Mouse (Mus musculus) limb, embryonic 12.5 days (tissue): ENCODE data around the gene Med6. TPM values are rescaled to one million over a fixed set of nuclear protein-coding genes. Genes with fewer than 3 reads are reported as not detected.

ENCODE experiments used
- ATAC-seq: fragments of 200-750 bp; cut with Nextera tagmentation; 2 replicates; pipeline ENCODE4 v1.8.0; 2017; ENCODE audit warnings: low read depth, moderate TSS enrichment; ENCODE audit not compliant: insufficient number of reproducible peaks, insufficient read depth, low FRiP score, low TSS enrichment
- H3K27ac ChIP-seq: fragments of 300-500 bp; sonication (generic); 2 replicates; pipeline ENCODE4 v1.5.1; 2016; ENCODE audit warnings: mild to moderate bottlenecking, moderate library complexity
- H3K27me3 ChIP-seq: fragments of 300-500 bp; sonication (generic); 2 replicates; pipeline ENCODE4 v1.6.1; 2016; ENCODE audit warnings: mild to moderate bottlenecking, moderate library complexity
- H3K36me3 ChIP-seq: fragments of 300-500 bp; sonication (generic); 2 replicates; pipeline ENCODE4 v1.6.1; 2016; ENCODE audit warnings: mild to moderate bottlenecking, moderate library complexity
- H3K4me1 ChIP-seq: fragments of 300-500 bp; sonication (generic); replicated peaks from 2 replicates; pipeline ENCODE4 v1.6.1; 2016
- H3K4me2 ChIP-seq: fragments of 300-500 bp; sonication (generic); 2 replicates; pipeline ENCODE4 v1.6.1; 2016; ENCODE audit warnings: mild to moderate bottlenecking, moderate library complexity
- H3K4me3 ChIP-seq: fragments of 300-500 bp; sonication (generic); replicated peaks from 2 replicates; pipeline ENCODE4 v1.5.1; 2016; ENCODE audit warnings: mild to moderate bottlenecking
- H3K9ac ChIP-seq: fragments of 300-500 bp; sonication (generic); replicated peaks from 2 replicates; pipeline ENCODE4 v1.6.1; 2016; ENCODE audit warnings: mild to moderate bottlenecking, moderate library complexity
- H3K9me3 ChIP-seq: fragments of 300-500 bp; sonication (generic); 2 replicates; pipeline ENCODE4 v1.6.1; 2016; ENCODE audit warnings: mild to moderate bottlenecking, moderate library complexity
- WGBS: fragments of 180-500 bp; shearing (Covaris S2); methylation state at CpG from one replicate; pipeline ENCODE4 v1.1.7; 2016; 5-methylcytosine and 5-hydroxymethylcytosine counted together
- polyA plus RNA-seq: library from polyadenylated mRNA; unstranded; fragments of >200 nt; fragmentation: Nextera tagmentation; extraction: Ambion mirVana; gene quantifications from 2 replicates; pipeline ENCODE4 v1.2.1, GENCODE M21; 2016

Med6 gene
- polyA plus RNA-seq, 1 experiment from 2014 or later, result 91.8 TPM

- H3K4me1 ChIP-seq, result no peaks in the 10 kb centered on the region
- ATAC-seq, result no peak
- 78% methylated on average over 4 of the region's 4 CpGs for WGBS
- no peak overlapping the region for H3K27ac ChIP-seq
- H3K9me3 ChIP-seq, result no peaks in the 10 kb centered on the region
- H3K27me3 ChIP-seq, result peaks cover 28% of the 10 kb centered on the region
- no peak overlapping the region for H3K9ac ChIP-seq
- no peak overlapping the region for H3K4me2 ChIP-seq
- no peak overlapping the region for H3K4me3 ChIP-seq
- H3K36me3 ChIP-seq, result no peaks in the 10 kb centered on the region
Measured at GRCm38 (mm10) chr12:81623377-81623776, 28.6 kb upstream of the Med6 start.

GRCm38 (mm10) chr12:81619302-81619701 lies 24.5 kb upstream of the Med6 start:
- Histone ChIP-seq H3K4me1 (no peaks in the 10 kb centered on the region), H3K9ac (no peak overlapping the region), H3K27ac (no peak overlapping the region), H3K4me3 (no peak overlapping the region), H3K36me3 (no peaks in the 10 kb centered on the region), H3K27me3 (peaks cover 3% of the 10 kb centered on the region; the same call in 1 of the 2 replicates), H3K9me3 (no peaks in the 10 kb centered on the region), H3K4me2 (no peak overlapping the region)
- ATAC-seq, result no peak
- 24% methylated on average over 5 of the region's 5 CpGs for WGBS

GRCm38 (mm10) chr12:81616980-81617379 lies 22.2 kb upstream of the Med6 start:
- Histone ChIP-seq H3K27ac (no peak overlapping the region), H3K9ac (no peak overlapping the region), H3K27me3 (peaks cover 3% of the 10 kb centered on the region; the same call in 1 of the 2 replicates), H3K36me3 (no peaks in the 10 kb centered on the region), H3K4me1 (no peaks in the 10 kb centered on the region), H3K9me3 (no peaks in the 10 kb centered on the region), H3K4me2 (no peak overlapping the region), H3K4me3 (no peak overlapping the region)
- 71% methylated on average over 7 of the region's 7 CpGs for WGBS
- no peak for ATAC-seq

GRCm38 (mm10) chr12:81615807-81616206 lies 21.0 kb upstream of the Med6 start:
- no peak overlapping the region for H3K4me2 ChIP-seq
- H3K4me3 ChIP-seq, result no peak overlapping the region
- peaks cover 3% of the 10 kb centered on the region; the same call in 1 of the 2 replicates for H3K27me3 ChIP-seq
- H3K36me3 ChIP-seq, result no peaks in the 10 kb centered on the region
- H3K4me1 ChIP-seq, result no peaks in the 10 kb centered on the region
- H3K9ac ChIP-seq, result no peak overlapping the region
- no peak overlapping the region for H3K27ac ChIP-seq
- WGBS, result 83% methylated on average over 6 of the region's 6 CpGs
- ATAC-seq, result no peak
- no peaks in the 10 kb centered on the region for H3K9me3 ChIP-seq

- Histone ChIP-seq H3K4me1 (no peaks in the 10 kb centered on the region), H3K4me2 (no peak overlapping the region), H3K9me3 (no peaks in the 10 kb centered on the region), H3K9ac (no peak overlapping the region), H3K36me3 (no peaks in the 10 kb centered on the region), H3K4me3 (no peak overlapping the region), H3K27ac (no peak overlapping the region), H3K27me3 (no peaks in the 10 kb centered on the region)
- ATAC-seq, result no peak
Measured at GRCm38 (mm10) chr12:81609445-81609844, 14.6 kb upstream of the Med6 start.

- 58% methylated on average over 5 of the region's 5 CpGs for WGBS
Measured at GRCm38 (mm10) chr12:81604995-81605784, 10.4 kb upstream of the Med6 start.

GRCm38 (mm10) chr12:81596547-81597262 lies 1.9 kb upstream of the Med6 start:
- Histone ChIP-seq H3K4me2 (no peak overlapping the region), H3K27ac (no peak overlapping the region), H3K36me3 (no peaks in the 10 kb centered on the region), H3K4me3 (no peak overlapping the region), H3K27me3 (no peaks in the 10 kb centered on the region; the same call in 1 of the 2 replicates), H3K9me3 (no peaks in the 10 kb centered on the region), H3K4me1 (peaks cover 7% of the 10 kb centered on the region; the same call in 1 of the 2 replicates), H3K9ac (no peak overlapping the region)
- ATAC-seq, result no peak
- WGBS, result 78% methylated on average over 8 of the region's 8 CpGs

More at GRCm38 (mm10) chr12:81604995-81605784, 10.4 kb upstream of the Med6 start:
- ATAC-seq, result no peak
- no peak overlapping the region for H3K9ac ChIP-seq
- H3K4me1 ChIP-seq, result no peaks in the 10 kb centered on the region
- no peak overlapping the region for H3K4me2 ChIP-seq
- no peak overlapping the region for H3K27ac ChIP-seq
- H3K9me3 ChIP-seq, result no peaks in the 10 kb centered on the region
- H3K27me3 ChIP-seq, result no peaks in the 10 kb centered on the region; the same call in 1 of the 2 replicates
- H3K36me3 ChIP-seq, result no peaks in the 10 kb centered on the region
- H3K4me3 ChIP-seq, result no peak overlapping the region

GRCm38 (mm10) chr12:81568374-81568773 lies 26.4 kb downstream of the Med6 start, which contains the start of gene Adam21:
Adam21 (minus strand) TSS chr12:81568474.
- Histone ChIP-seq H3K4me3 (no peak within 1 kb of the TSS), H3K27me3 (no peaks in the 10 kb centered on the region), H3K9ac (no peak within 1 kb of the TSS), H3K9me3 (no peaks in the 10 kb centered on the region), H3K36me3 (peaks cover 24% of the 10 kb centered on the region), H3K4me2 (no peak within 1 kb of the TSS), H3K4me1 (no peaks in the 10 kb centered on the region), H3K27ac (no peak within 1 kb of the TSS)
- no peak for ATAC-seq
- 83% methylated on average over 1 of the region's 1 CpGs for WGBS

- no peak overlapping the region for H3K27ac ChIP-seq
- H3K36me3 ChIP-seq, result peaks cover 22% of the 10 kb centered on the region
- H3K27me3 ChIP-seq, result no peaks in the 10 kb centered on the region
- H3K4me3 ChIP-seq, result no peak overlapping the region
- H3K9ac ChIP-seq, result no peak overlapping the region
- no peak for ATAC-seq
- H3K4me1 ChIP-seq, result no peaks in the 10 kb centered on the region
- whole genome bisulfite sequencing, result 96% methylated on average over 5 of the region's 5 CpGs
- H3K4me2 ChIP-seq, result no peak overlapping the region
- H3K9me3 ChIP-seq, result no peaks in the 10 kb centered on the region
Measured at GRCm38 (mm10) chr12:81567931-81568330, 26.9 kb downstream of the Med6 start.

- WGBS, result 98% methylated on average over 3 of the region's 3 CpGs
- ATAC-seq, result no peak
Measured at GRCm38 (mm10) chr12:81564173-81564572, 30.6 kb downstream of the Med6 start.

GRCm38 (mm10) chr12:81549286-81549685 lies 45.5 kb downstream of the Med6 start:
- Histone ChIP-seq H3K4me3 (no peak overlapping the region), H3K27me3 (no peaks in the 10 kb centered on the region), H3K4me2 (no peak overlapping the region), H3K9me3 (no peaks in the 10 kb centered on the region), H3K27ac (no peak overlapping the region), H3K36me3 (no peaks in the 10 kb centered on the region), H3K9ac (no peak overlapping the region), H3K4me1 (no peaks in the 10 kb centered on the region)
- 89% methylated on average over 3 of the region's 3 CpGs for WGBS
- ATAC-seq, result no peak

More at GRCm38 (mm10) chr12:81564173-81564572, 30.6 kb downstream of the Med6 start:
- Histone ChIP-seq H3K4me1 (no peaks in the 10 kb centered on the region), H3K27me3 (no peaks in the 10 kb centered on the region), H3K9me3 (no peaks in the 10 kb centered on the region), H3K9ac (no peak overlapping the region), H3K4me2 (no peak overlapping the region), H3K36me3 (no peaks in the 10 kb centered on the region), H3K4me3 (no peak overlapping the region), H3K27ac (no peak overlapping the region)
